Mouse (Mus musculus) cortical plate, adult 2 months (tissue): ENCODE measurements at regions not wholly inside any gene's neighbourhood (a gene's known extent, or its start where the extent isn't known, plus 50 kb on each side); places are given as distances from the start of the nearest gene placed in this dataset.

Source experiments
- CTCF ChIP-seq: fragments of 200-500 bp; IDR thresholded peaks from 2 replicates; pipeline ENCODE4 v1.5.1; 2011; ENCODE audit warnings: mild to moderate bottlenecking, control low read depth, low read length; ENCODE audit not compliant: insufficient read depth; ENCODE audit errors: extremely low read depth
- POLR2A ChIP-seq: fragments of 200-500 bp; IDR thresholded peaks from 2 replicates; pipeline ENCODE4 v1.6.1; 2011; ENCODE audit warnings: mild to moderate bottlenecking, low read length, control low read depth; ENCODE audit not compliant: insufficient read depth; ENCODE audit errors: extremely low read depth

- TF ChIP-seq POLR2A (no peak), CTCF (no peak)
Measured at GRCm38 (mm10) chr14:71234276-71234675, 634.6 kb upstream of the Fam160b2 start.
